Mouse (Mus musculus) Muller cell, postnatal 12 days (primary cell): ENCODE measurements around the gene Lemd2.

ENCODE experiments used
- DNase-seq: peaks from one replicate; pipeline ENCODE4 v3.0.0-alpha.2; 2015; ENCODE audit errors: inconsistent ontology term

Lemd2 gene

GRCm38 (mm10) chr17:27165054-27165773 lies 39.1 kb downstream of the Lemd2 start:
- DNase-seq = peak; percentile 53

GRCm38 (mm10) chr17:27160905-27161304 lies 43.4 kb downstream of the Lemd2 start:
- peak; percentile 74 for DNase-seq

DNA sequence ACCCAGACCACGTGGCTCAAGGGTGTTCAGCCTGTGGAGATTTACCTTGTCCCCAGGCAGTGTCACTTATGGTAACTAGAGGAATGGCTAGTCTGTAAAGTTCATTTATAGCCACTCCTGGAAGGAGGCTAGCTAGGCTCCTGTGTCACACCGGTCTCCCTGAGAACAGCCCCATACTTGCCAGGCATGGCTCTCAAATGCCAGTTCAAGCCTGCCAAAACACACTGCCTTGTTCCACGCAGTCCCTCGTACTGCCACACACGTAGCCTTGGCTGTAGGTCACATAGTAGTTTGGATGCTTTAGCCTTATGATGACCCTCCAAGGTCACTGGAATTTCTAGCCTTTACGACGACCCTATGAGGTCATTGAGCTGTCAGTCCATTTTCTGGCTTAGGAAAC lies 45.1 kb downstream of the Lemd2 start:
- DNase-seq = no peak

DNA sequence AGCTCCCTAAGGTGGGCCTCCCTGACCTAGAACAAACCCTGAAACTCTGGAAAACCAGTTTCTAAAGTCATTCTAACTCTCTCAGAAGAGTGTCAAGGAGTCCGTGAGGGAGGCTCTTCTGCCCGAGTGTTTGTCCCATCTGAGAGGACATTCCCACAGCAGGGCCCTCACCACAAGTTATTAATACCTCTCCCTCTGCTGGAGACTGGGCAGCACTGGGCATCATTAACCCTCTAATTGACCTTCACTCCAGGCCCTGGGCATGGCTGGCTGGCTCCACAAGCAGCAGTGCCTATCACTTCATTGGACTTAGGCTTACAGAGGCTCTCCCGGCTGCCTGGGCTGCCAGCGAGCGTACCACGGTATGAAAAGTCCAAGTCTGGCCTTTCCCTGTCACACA lies 45.8 kb downstream of the Lemd2 start:
- DNase-seq = peak; percentile 50

GRCm38 (mm10) chr17:27155752-27156151 lies 48.5 kb downstream of the Lemd2 start:
- DNase-seq = no peak

DNA sequence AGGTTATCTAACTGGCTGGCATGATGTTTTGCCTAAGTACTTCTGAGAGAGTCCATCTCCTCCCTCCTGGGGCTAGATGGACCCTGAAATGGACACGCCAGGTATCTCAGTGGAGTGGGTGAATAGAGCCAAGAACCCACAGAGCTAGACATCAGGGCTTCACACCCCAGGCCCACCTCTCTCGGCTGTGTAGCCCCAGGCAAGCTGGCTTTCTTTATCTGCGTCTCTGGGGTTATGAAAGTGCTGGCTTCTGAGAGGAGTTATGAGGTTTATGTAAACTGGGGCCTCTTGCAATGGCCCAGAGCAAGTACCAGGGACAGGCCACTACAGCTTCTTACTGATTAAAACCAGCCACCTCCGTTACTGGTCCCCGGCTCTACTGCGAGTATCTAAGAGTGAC lies 49.4 kb downstream of the Lemd2 start:
- no peak for DNase-seq

GRCm38 (mm10) chr17:27154256-27154655 lies 50.0 kb downstream of the Lemd2 start:
- peak; percentile 87 for DNase-seq

DNA sequence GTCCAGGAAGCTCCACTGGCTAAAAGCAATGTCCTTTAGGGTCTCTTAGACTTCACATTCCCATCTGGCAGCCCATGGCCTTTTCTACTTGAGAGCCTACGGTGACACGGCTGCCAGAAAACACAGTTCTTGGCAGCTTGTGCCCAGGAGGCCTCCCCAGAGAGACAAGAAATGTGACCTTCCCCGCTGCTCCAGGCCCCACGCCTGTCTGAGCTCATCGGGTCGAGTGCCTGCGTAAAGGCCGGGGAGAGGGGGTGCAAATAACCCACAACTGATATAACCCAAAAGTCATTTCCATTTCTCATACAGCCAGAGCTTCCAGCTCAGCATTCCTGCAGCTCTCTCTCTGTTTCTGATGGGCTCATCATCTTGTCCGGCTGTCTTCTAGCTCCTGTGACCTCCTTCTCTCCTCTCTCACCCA lies 50.5 kb downstream of the Lemd2 start:
- peak; percentile 87 for DNase-seq

DNA sequence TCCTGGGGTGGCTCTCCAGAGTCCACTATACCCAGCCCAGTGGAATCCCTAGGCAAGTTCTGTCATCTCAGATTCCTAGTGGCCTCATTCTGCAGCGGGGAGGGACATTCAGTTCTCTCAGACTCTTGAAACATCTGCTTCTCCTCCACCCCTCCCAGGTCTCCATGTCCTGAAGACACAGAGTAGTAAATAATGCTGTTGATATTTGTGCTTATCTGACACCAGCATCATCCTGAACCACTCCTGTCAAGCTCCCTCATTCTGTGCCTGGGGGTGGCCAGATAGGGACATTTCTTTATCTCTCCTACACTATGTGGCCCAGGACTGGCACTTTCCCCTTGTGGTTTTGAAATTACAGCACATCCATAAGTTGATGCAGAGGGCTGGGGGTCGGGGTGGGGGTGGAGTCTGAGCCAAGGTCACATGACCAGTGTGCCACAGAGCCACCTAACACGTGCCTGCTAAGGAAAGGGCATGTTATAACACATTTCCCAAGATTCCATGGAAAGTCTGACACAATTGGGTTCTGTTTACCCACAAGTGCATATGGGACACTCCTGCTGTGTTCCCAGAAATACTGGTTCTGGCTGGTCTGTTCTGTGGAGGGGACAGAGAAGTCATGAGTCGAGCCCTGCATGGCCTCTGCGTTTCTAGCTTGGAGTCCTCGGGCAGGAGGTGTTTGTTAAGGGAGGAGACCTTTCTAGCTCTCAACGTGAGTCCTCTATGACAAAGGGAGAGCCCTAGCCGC lies 51.1 kb downstream of the Lemd2 start:
- no peak for DNase-seq

GRCm38 (mm10) chr17:27151411-27151810 lies 52.9 kb downstream of the Lemd2 start:
- DNase-seq = no peak

GRCm38 (mm10) chr17:27150871-27151270 lies 53.4 kb downstream of the Lemd2 start:
- DNase-seq = no peak

- peak; percentile 62 for DNase-seq
Observed at GRCm38 (mm10) chr17:27146323-27146923, 57.8 kb downstream of the Lemd2 start.

- DNase-seq = no peak
Observed at GRCm38 (mm10) chr17:27144152-27144551, 60.1 kb downstream of the Lemd2 start.

DNA sequence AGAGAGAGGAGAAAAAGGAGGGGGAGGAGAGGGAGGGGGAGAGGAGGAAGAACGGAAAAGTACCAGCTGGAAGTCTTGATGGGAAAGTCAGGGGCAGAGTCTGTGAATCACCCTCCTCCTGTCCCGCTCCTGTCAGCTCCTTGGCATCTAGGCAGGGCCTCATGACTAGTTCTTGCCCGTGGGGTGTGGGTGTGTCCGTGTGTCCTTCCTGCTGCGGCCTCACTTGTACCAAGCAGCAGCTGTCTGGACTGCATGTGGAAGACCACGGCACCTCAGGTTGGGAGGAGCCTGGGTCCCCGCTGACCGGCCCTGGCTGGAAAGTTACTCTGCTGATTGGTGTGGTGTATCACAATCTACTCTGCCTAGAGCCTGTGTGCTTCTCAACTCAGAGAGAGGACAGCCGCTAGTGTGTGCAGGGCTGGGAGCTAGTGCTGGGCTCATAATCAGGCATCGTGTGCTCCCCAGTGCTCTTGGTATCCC lies 62.3 kb downstream of the Lemd2 start:
- DNase-seq = peak; percentile 56

DNA sequence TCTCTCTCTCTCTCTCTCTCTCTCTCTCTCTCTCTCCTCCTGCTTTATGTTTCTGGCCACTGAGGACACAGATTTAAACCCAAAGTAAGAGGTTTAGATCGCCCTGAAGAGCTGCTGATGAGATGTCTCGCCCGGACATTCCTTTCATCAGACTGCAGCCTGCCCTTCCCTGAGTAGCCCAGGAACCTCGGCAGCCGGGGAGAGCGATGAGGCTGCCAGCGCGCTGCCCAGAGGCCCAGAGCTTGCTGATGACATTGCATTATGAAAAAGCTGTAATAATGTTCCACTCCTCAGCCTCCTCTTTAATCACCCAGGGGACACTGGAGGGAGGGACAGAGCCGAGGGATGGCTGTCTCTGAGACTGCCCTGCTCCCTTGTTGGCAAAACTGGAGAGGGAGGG lies 64.0 kb downstream of the Lemd2 start:
- DNase-seq = peak; percentile 41
